Mouse (Mus musculus): ENCODE measurements around the gene Gm28510. TPM values are rescaled to one million over a fixed set of nuclear protein-coding genes. Genes with fewer than 3 reads are reported as not detected.
"Not testable (repeated sequence)": the region's sequence is repeated elsewhere in the genome, so short reads cannot be mapped to it uniquely, and the experiment has no call there.

Gm28510 gene
- total RNA-seq (2022): not detected

DNA sequence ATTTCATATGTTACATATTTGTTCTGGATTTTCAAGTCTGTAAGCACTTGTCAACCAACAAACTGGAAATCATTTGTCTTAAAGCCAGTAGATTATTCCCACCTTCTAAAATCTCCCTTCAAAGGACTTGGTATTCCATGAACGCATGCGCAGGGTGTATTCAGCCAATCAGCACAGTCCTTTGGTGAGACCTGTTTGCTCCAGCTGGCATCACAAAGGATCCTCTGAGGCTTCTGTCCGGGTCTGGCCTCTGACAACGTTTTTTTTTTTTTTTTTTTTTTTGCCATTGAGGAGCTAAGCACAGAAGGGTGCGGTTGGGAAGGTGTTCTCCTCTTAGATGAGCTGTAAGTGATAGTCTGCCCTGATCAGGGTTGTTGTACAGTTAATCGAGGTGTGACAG is at the start of gene Gm28510:
Gm28510 (plus strand) TSS at position 301 of the 400 bp plus-strand sequence.
- DNase-seq (ENCODE audit: low spot score in 2 of 2): not testable (repeated sequence)

Other genes starting within 250 kb of the Gm28510 start
- gene Gm20834, start 88.1 kb upstream of the Gm28510 start, total RNA-seq (2022): not detected
- not detected for gene Gm20737, start 123.3 kb downstream of the Gm28510 start, total RNA-seq (2022)
- gene Gm21775, start 140.7 kb downstream of the Gm28510 start, total RNA-seq (2022): not detected
- not detected for gene Gm21900, start 203.6 kb downstream of the Gm28510 start, total RNA-seq (2022)